Mouse (Mus musculus): ENCODE measurements at regions not wholly inside any gene's neighbourhood (a gene's known extent, or its start where the extent isn't known, plus 50 kb on each side); places are given as distances from the start of the nearest gene placed in this dataset.
A peak's percentile ranks its signal among the peaks of the same experiment; 100 is the strongest.

- DNase-seq (ENCODE audit: low spot score) (peak; percentile 31), ATAC-seq (replicated peaks; ENCODE audit: low FRiP score) (no peak)
- H3K4me3 ChIP-seq (ENCODE audit: low read depth, low read length) = no peak overlapping the region
- 30% methylated on average over 10 of the region's 10 CpGs for WGBS
- H3K4me1 ChIP-seq (replicated peaks; ENCODE audit: control insufficient read depth, insufficient read depth, low read length) = peaks cover 6% of the 10 kb centered on the region; the same call in 1 of the 2 replicates
- H3K36me3 ChIP-seq (ENCODE audit: control insufficient read depth, insufficient read depth, low read length) = no peaks in the 10 kb centered on the region
- peak overlapping the region; percentile 19; the same call in 1 of the 2 replicates for H3K4me2 ChIP-seq
- H3K27ac ChIP-seq (ENCODE audit: low read depth, low read length) = no peak overlapping the region
- H3K9me3 ChIP-seq (ENCODE audit: control insufficient read depth, low read length) = no peaks in the 10 kb centered on the region
- no peak overlapping the region for H3K9ac ChIP-seq (ENCODE audit: low read depth, low read length)
- no peaks in the 10 kb centered on the region for H3K27me3 ChIP-seq (replicated peaks; ENCODE audit: control insufficient read depth, insufficient read depth, low read length)
Measured at GRCm38 (mm10) chr15:93698182-93698822, 102.6 kb upstream of the Prickle1 start.

- 75% methylated on average over 6 of the region's 6 CpGs for WGBS
- no peak for ATAC-seq (replicated peaks; ENCODE audit: low FRiP score)
- H3K9me3 ChIP-seq (ENCODE audit: control insufficient read depth, low read length) = no peaks in the 10 kb centered on the region
- H3K4me2 ChIP-seq = no peak overlapping the region
- DNase-seq (ENCODE audit: low spot score) = no peak
- no peaks in the 10 kb centered on the region for H3K4me1 ChIP-seq (replicated peaks; ENCODE audit: control insufficient read depth, insufficient read depth, low read length)
- no peak overlapping the region for H3K27ac ChIP-seq (ENCODE audit: low read depth, low read length)
- H3K36me3 ChIP-seq (ENCODE audit: control insufficient read depth, insufficient read depth, low read length) = no peaks in the 10 kb centered on the region
- no peak overlapping the region for H3K9ac ChIP-seq (ENCODE audit: low read depth, low read length)
- no peaks in the 10 kb centered on the region for H3K27me3 ChIP-seq (replicated peaks; ENCODE audit: control insufficient read depth, insufficient read depth, low read length)
- no peak overlapping the region for H3K4me3 ChIP-seq (ENCODE audit: low read depth, low read length)
Measured at GRCm38 (mm10) chr15:93690717-93691116, 95.0 kb upstream of the Prickle1 start.

GRCm38 (mm10) chr15:93690011-93690410 lies 94.3 kb upstream of the Prickle1 start:
- Histone ChIP-seq H3K27me3 (replicated peaks; ENCODE audit: control insufficient read depth, insufficient read depth, low read length) (no peaks in the 10 kb centered on the region), H3K4me1 (replicated peaks; ENCODE audit: control insufficient read depth, insufficient read depth, low read length) (no peaks in the 10 kb centered on the region), H3K36me3 (ENCODE audit: control insufficient read depth, insufficient read depth, low read length) (no peaks in the 10 kb centered on the region), H3K9ac (ENCODE audit: low read depth, low read length) (no peak overlapping the region), H3K9me3 (ENCODE audit: control insufficient read depth, low read length) (no peaks in the 10 kb centered on the region), H3K4me2 (no peak overlapping the region), H3K27ac (ENCODE audit: low read depth, low read length) (no peak overlapping the region), H3K4me3 (ENCODE audit: low read depth, low read length) (no peak overlapping the region)
- DNase-seq (ENCODE audit: low spot score) (no peak), ATAC-seq (replicated peaks; ENCODE audit: low FRiP score) (no peak)
- WGBS = 87% methylated on average over 10 of the region's 10 CpGs

- Histone ChIP-seq H3K9ac (ENCODE audit: low read depth, low read length) (no peak overlapping the region), H3K27me3 (replicated peaks; ENCODE audit: control insufficient read depth, insufficient read depth, low read length) (no peaks in the 10 kb centered on the region), H3K4me3 (ENCODE audit: low read depth, low read length) (no peak overlapping the region), H3K4me1 (replicated peaks; ENCODE audit: control insufficient read depth, insufficient read depth, low read length) (no peaks in the 10 kb centered on the region), H3K4me2 (no peak overlapping the region), H3K9me3 (ENCODE audit: control insufficient read depth, low read length) (no peaks in the 10 kb centered on the region), H3K27ac (ENCODE audit: low read depth, low read length) (no peak overlapping the region), H3K36me3 (ENCODE audit: control insufficient read depth, insufficient read depth, low read length) (no peaks in the 10 kb centered on the region)
- no peak for DNase-seq (ENCODE audit: low spot score)
- 44% methylated on average over 9 of the region's 9 CpGs for whole genome bisulfite sequencing
- no peak for ATAC-seq (replicated peaks; ENCODE audit: low FRiP score)
Measured at GRCm38 (mm10) chr15:93686385-93686784, 90.7 kb upstream of the Prickle1 start.

GRCm38 (mm10) chr15:93681602-93682001 lies 85.9 kb upstream of the Prickle1 start:
- no peak overlapping the region for H3K4me2 ChIP-seq
- H3K9me3 ChIP-seq (ENCODE audit: control insufficient read depth, low read length) = no peaks in the 10 kb centered on the region
- peaks cover 4% of the 10 kb centered on the region; the same call in 1 of the 2 replicates for H3K4me1 ChIP-seq (replicated peaks; ENCODE audit: control insufficient read depth, insufficient read depth, low read length)
- H3K27ac ChIP-seq (ENCODE audit: low read depth, low read length) = no peak overlapping the region
- 80% methylated on average over 4 of the region's 4 CpGs for WGBS
- no peaks in the 10 kb centered on the region for H3K36me3 ChIP-seq (ENCODE audit: control insufficient read depth, insufficient read depth, low read length)
- no peak overlapping the region for H3K4me3 ChIP-seq (ENCODE audit: low read depth, low read length)
- H3K9ac ChIP-seq (ENCODE audit: low read depth, low read length) = no peak overlapping the region
- no peaks in the 10 kb centered on the region for H3K27me3 ChIP-seq (replicated peaks; ENCODE audit: control insufficient read depth, insufficient read depth, low read length)
- DNase-seq (ENCODE audit: low spot score) (no peak), ATAC-seq (replicated peaks; ENCODE audit: low FRiP score) (no peak)

- H3K27ac ChIP-seq (ENCODE audit: low read depth, low read length) = no peak overlapping the region
- no peak overlapping the region for H3K4me2 ChIP-seq
- H3K4me1 ChIP-seq (replicated peaks; ENCODE audit: control insufficient read depth, insufficient read depth, low read length) = peaks cover 13% of the 10 kb centered on the region
- H3K9ac ChIP-seq (ENCODE audit: low read depth, low read length) = no peak overlapping the region
- no peak overlapping the region for H3K4me3 ChIP-seq (ENCODE audit: low read depth, low read length)
- no peaks in the 10 kb centered on the region for H3K27me3 ChIP-seq (replicated peaks; ENCODE audit: control insufficient read depth, insufficient read depth, low read length)
- H3K9me3 ChIP-seq (ENCODE audit: control insufficient read depth, low read length) = no peaks in the 10 kb centered on the region
- H3K36me3 ChIP-seq (ENCODE audit: control insufficient read depth, insufficient read depth, low read length) = no peaks in the 10 kb centered on the region
- ATAC-seq (replicated peaks; ENCODE audit: low FRiP score) (peak; percentile 53; the same call in 1 of the 2 replicates), DNase-seq (ENCODE audit: low spot score) (no peak)
- WGBS = 73% methylated on average over 6 of the region's 6 CpGs
Measured at GRCm38 (mm10) chr15:93675624-93676023, 79.9 kb upstream of the Prickle1 start.

DNA sequence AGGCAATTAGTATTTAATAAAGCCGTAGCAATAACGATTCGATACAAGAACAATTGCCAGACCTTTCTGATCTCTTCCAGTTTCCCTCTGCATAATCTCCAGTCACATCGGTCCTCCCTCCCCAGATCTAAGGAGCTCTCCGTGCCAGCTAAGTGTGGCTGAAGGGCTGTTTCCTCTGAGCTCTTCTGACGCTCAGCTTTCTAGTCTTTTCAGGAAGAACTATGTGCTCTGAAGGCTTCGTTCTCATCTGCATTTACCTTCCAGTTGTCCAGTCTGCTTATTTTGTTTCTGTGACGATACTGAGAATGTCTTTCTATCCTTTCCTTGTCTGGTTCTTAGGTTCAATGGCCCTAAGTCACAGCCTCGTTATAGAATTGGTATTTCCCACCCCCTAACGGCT lies 78.3 kb upstream of the Prickle1 start:
- H3K4me3 ChIP-seq (ENCODE audit: low read depth, low read length) = no peak overlapping the region
- H3K36me3 ChIP-seq (ENCODE audit: control insufficient read depth, insufficient read depth, low read length) = no peaks in the 10 kb centered on the region
- H3K9me3 ChIP-seq (ENCODE audit: control insufficient read depth, low read length) = no peaks in the 10 kb centered on the region
- DNase-seq (ENCODE audit: low spot score) = no peak
- WGBS = 66% methylated on average over 10 of the region's 10 CpGs
- no peak for ATAC-seq (replicated peaks; ENCODE audit: low FRiP score)
- H3K27me3 ChIP-seq (replicated peaks; ENCODE audit: control insufficient read depth, insufficient read depth, low read length) = no peaks in the 10 kb centered on the region
- no peak overlapping the region for H3K9ac ChIP-seq (ENCODE audit: low read depth, low read length)
- H3K27ac ChIP-seq (ENCODE audit: low read depth, low read length) = no peak overlapping the region
- no peak overlapping the region for H3K4me2 ChIP-seq
- H3K4me1 ChIP-seq (replicated peaks; ENCODE audit: control insufficient read depth, insufficient read depth, low read length) = peaks cover 13% of the 10 kb centered on the region

DNA sequence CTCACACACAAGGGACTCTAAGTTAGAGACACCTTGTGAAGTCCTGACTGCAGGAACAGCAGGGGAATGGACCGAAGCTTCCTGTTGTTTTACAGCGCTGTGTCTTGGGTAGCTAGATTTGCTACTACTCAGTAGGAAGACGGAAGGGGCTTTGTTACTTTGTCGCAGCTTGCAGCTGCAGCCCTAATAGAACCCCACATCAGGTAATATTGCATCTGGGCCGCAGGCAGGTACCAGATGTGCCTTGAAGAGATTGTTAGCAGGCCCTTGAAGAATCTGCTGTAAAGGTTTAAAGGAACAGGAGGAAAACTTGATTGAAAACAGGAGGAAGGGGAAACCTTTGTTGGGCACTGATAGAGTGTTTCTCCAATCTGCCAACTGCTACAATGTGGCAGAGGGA lies 68.2 kb upstream of the Prickle1 start:
- DNase-seq (ENCODE audit: low spot score) (no peak), ATAC-seq (replicated peaks; ENCODE audit: low FRiP score) (no peak)
- Histone ChIP-seq H3K27me3 (replicated peaks; ENCODE audit: control insufficient read depth, insufficient read depth, low read length) (no peaks in the 10 kb centered on the region), H3K36me3 (ENCODE audit: control insufficient read depth, insufficient read depth, low read length) (no peaks in the 10 kb centered on the region), H3K27ac (ENCODE audit: low read depth, low read length) (no peak overlapping the region), H3K4me3 (ENCODE audit: low read depth, low read length) (no peak overlapping the region), H3K9ac (ENCODE audit: low read depth, low read length) (no peak overlapping the region), H3K4me1 (replicated peaks; ENCODE audit: control insufficient read depth, insufficient read depth, low read length) (no peaks in the 10 kb centered on the region), H3K4me2 (no peak overlapping the region), H3K9me3 (ENCODE audit: control insufficient read depth, low read length) (no peaks in the 10 kb centered on the region)
- 58% methylated on average over 5 of the region's 5 CpGs for WGBS

- ATAC-seq (replicated peaks; ENCODE audit: low FRiP score) (no peak), DNase-seq (ENCODE audit: low spot score) (no peak)
- Histone ChIP-seq H3K36me3 (ENCODE audit: control insufficient read depth, insufficient read depth, low read length) (no peaks in the 10 kb centered on the region), H3K27me3 (replicated peaks; ENCODE audit: control insufficient read depth, insufficient read depth, low read length) (no peaks in the 10 kb centered on the region), H3K9ac (ENCODE audit: low read depth, low read length) (no peak overlapping the region), H3K4me3 (ENCODE audit: low read depth, low read length) (no peak overlapping the region), H3K9me3 (ENCODE audit: control insufficient read depth, low read length) (no peaks in the 10 kb centered on the region), H3K27ac (ENCODE audit: low read depth, low read length) (no peak overlapping the region), H3K4me1 (replicated peaks; ENCODE audit: control insufficient read depth, insufficient read depth, low read length) (no peaks in the 10 kb centered on the region), H3K4me2 (no peak overlapping the region)
- WGBS = 88% methylated on average over 1 of the region's 1 CpGs
Measured at GRCm38 (mm10) chr15:93662601-93663000, 66.9 kb upstream of the Prickle1 start.

All from liver, embryonic 11.5 days (tissue).